Mouse (Mus musculus): Measurements from ENCODE around the gene Gys1.

DNA sequence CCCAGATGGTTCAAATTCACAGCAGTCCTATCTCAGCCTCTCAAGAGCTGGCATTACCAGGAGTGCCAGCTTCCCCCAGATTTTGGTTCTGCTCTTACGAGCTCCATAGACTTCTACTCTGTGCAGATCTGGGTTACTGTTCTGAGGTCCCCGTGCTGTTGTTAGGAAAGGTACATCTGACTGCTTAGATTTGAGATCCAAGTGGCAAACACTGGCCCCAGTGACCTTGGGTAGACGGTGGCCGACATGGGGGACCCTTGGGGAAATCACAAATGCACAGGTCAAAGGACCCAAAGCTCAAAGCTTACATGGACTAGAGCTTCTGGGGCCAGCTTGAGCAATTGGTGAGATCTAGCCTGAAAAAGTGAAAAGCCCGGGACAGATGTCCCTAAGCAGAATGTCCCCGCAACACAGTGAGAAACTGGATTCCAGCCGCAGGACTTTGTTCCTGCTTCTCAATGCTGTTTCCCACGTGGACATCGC, 22.1 kb downstream of the Gys1 start:
- TF ChIP-seq CTCF (IDR thresholded peaks at IDR 0.05; ENCODE audit: low read depth) = no peak
- TF ChIP-seq EP300 (optimal IDR thresholded peaks at IDR 0.05) = no peak

Data from stomach, postnatal 0 days (tissue).